In the genomic region with DNA sequence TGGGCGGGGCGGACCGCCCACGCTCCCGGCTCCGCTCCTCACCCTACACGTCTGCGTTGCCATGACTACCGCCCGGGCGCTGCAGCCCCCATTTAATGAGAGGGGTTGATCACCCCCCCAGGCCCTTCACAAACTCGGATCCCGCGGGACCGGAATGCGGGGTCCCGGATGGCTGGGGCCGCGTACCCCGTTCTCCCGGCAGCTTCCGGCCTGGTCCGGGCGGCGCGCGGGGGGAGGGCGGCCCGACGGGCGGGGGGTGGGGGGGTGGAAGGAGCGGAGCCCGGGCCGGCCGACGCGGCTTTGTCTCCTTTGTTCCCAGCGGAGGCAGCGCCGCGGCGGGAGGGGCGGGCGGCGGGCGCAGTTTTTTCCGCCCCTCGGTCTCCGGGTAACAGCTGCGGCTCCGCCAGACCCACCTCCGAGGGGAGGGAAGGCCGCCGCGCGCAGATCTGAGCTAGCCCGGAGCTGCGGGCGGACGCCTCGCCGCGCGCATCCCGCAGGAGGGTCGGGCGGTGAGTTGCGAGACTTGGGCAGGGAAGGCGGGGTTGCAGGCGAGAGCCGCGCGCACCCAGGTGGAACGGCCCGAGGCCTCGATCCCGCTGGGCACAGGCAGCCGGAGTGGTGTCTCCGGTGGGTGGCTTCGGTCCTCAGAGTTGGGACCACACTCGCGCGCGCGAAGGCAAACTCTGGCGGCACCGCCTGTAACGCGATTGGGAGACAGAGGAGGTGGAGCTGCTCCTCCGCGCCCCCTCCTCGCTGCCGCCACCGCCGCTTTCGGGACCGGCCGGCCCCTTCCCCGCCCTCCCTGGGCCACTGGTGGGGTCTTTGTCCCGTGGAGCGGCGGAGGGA, we compare ENCODE assay signal across 8 mouse cellular contexts. TPM values are rescaled to one million over a fixed set of nuclear protein-coding genes. Genes with fewer than 3 reads are reported as not detected.
A peak's percentile ranks its signal among the peaks of the same experiment; 100 is the strongest.
DNase-seq lines count a peak whose midpoint lies in the region; ATAC-seq and TF ChIP-seq lines count a peak whose summit lies in the region.

A gene (plus strand): TSS at position 253 of the 846 bp plus-strand sequence.

- no peak for TF ChIP-seq EP300 in lung, postnatal 0 days (IDR thresholded peaks at IDR 0.05)

- no peak for ATAC-seq in G1E (ENCODE audit: extremely low read depth, insufficient number of reproducible peaks, low FRiP score, poor library complexity, severe bottlenecking)
- peak; percentile 24; the same call in 1 of the 2 replicates for ATAC-seq in cerebellum, adult (ENCODE audit: insufficient number of reproducible peaks, low FRiP score, low TSS enrichment)
- ATAC-seq in forebrain, embryonic 15.5 days (replicated peaks): peak; percentile 71
- peak; percentile 39 for ATAC-seq in lung, postnatal 0 days

- peak within 1 kb of the TSS; percentile 89 for H3K9ac ChIP-seq in forebrain, embryonic 15.5 days (replicated peaks)
- H3K9ac ChIP-seq in lung, postnatal 0 days (replicated peaks; ENCODE audit: low read depth): peak within 1 kb of the TSS; percentile 75

- peaks cover 6% of the 10 kb centered on the region; the same call in 1 of the 2 replicates for H3K4me1 ChIP-seq in G1E (ENCODE audit: insufficient read depth, low read depth, low read length)
- peaks cover 48% of the 10 kb centered on the region for H3K4me1 ChIP-seq in forebrain, embryonic 15.5 days
- peaks cover 72% of the 10 kb centered on the region for H3K4me1 ChIP-seq in hindbrain, embryonic 10.5 days (replicated peaks)
- H3K4me1 ChIP-seq in lung, postnatal 0 days (ENCODE audit: insufficient read depth, low read depth, low read length): peaks cover 9% of the 10 kb centered on the region; the same call in 1 of the 2 replicates

- peaks cover 29% of the 10 kb centered on the region for H3K36me3 ChIP-seq in G1E (replicated peaks)
- peaks cover 17% of the 10 kb centered on the region; the same call in 1 of the 2 replicates for H3K36me3 ChIP-seq in forebrain, embryonic 15.5 days
- H3K36me3 ChIP-seq in hindbrain, embryonic 10.5 days: peaks cover 53% of the 10 kb centered on the region
- H3K36me3 ChIP-seq in lung, postnatal 0 days (ENCODE audit: insufficient read depth, low read length): no peaks in the 10 kb centered on the region

- DNase-seq in G1E (ENCODE audit: low spot score): no peak
- peak; percentile 87 for DNase-seq in hindbrain, embryonic 10.5 days (ENCODE audit: low spot score)
- DNase-seq in layer of hippocampus, postnatal 14 days (ENCODE audit: low spot score in 2 of 2): peak; percentile 76 to 80
- DNase-seq in lung, postnatal 0 days (ENCODE audit: low spot score): peak; percentile 77
- DNase-seq in ovary, postnatal 14 days (ENCODE audit: low spot score): peak; percentile 61
- DNase-seq in urinary bladder, postnatal 36 days (ENCODE audit: low spot score in 2 of 2): peak; percentile 52 to 61

- peak within 1 kb of the TSS; percentile 91 for H3K4me2 ChIP-seq in forebrain, embryonic 15.5 days (replicated peaks)
- peak within 1 kb of the TSS; percentile 74 for H3K4me2 ChIP-seq in lung, postnatal 0 days (replicated peaks; ENCODE audit: low read depth, low read length)

- H3K27ac ChIP-seq in forebrain, embryonic 15.5 days (replicated peaks): peak within 1 kb of the TSS; percentile 100
- peak within 1 kb of the TSS; percentile 98 for H3K27ac ChIP-seq in hindbrain, embryonic 10.5 days
- peak within 1 kb of the TSS; percentile 97 for H3K27ac ChIP-seq in lung, postnatal 0 days (ENCODE audit: low read length)

- H3K4me3 ChIP-seq in G1E (ENCODE audit: low read depth, low read length): peak within 1 kb of the TSS; percentile 13; the same call in 1 of the 2 replicates
- peak within 1 kb of the TSS; percentile 65 for H3K4me3 ChIP-seq in forebrain, embryonic 15.5 days
- H3K4me3 ChIP-seq in hindbrain, embryonic 10.5 days: peak within 1 kb of the TSS; percentile 83
- H3K4me3 ChIP-seq in lung, postnatal 0 days (ENCODE audit: low read depth, low read length): peak within 1 kb of the TSS; percentile 75

- H3K27me3 ChIP-seq in G1E (ENCODE audit: insufficient read depth, low read length): peaks cover 44% of the 10 kb centered on the region
- H3K27me3 ChIP-seq in forebrain, embryonic 15.5 days: no peaks in the 10 kb centered on the region
- peaks cover 17% of the 10 kb centered on the region for H3K27me3 ChIP-seq in hindbrain, embryonic 10.5 days (ENCODE audit: insufficient read depth, poor library complexity, severe bottlenecking)
- no peaks in the 10 kb centered on the region for H3K27me3 ChIP-seq in lung, postnatal 0 days (replicated peaks; ENCODE audit: insufficient read depth, low read length)

- no peak for TF ChIP-seq CTCF in G1E (IDR thresholded peaks at IDR 0.05; ENCODE audit: low read depth, low read length)
- no peak for TF ChIP-seq CTCF in lung, postnatal 0 days (IDR thresholded peaks at IDR 0.05)

- H3K9me3 ChIP-seq in G1E (replicated peaks): peaks cover 10% of the 10 kb centered on the region
- no peaks in the 10 kb centered on the region for H3K9me3 ChIP-seq in forebrain, embryonic 15.5 days
- H3K9me3 ChIP-seq in hindbrain, embryonic 10.5 days: no peaks in the 10 kb centered on the region
- H3K9me3 ChIP-seq in lung, postnatal 0 days (ENCODE audit: low read length): no peaks in the 10 kb centered on the region

- under 1% methylated on average over 98 of the region's 102 CpGs for WGBS in forebrain, embryonic 15.5 days
- WGBS in hindbrain, embryonic 10.5 days: under 1% methylated on average over 102 of the region's 102 CpGs
- WGBS in lung, postnatal 0 days: 1% methylated on average over 25 of the region's 102 CpGs

RNA-seq across cellular contexts. Expression of the gene that starts here (rescaled TPM):
- total RNA-seq in G1E (2014; fragmentation: Nextera tagmentation) (not detected in 2 replicates), G1E (2017) (0.23 and 0.44 TPM in 2 replicates)
- polyA plus RNA-seq in G1E (2012): not detected in 2 replicates
- 20.7 and 23.5 TPM in 2 replicates for polyA plus RNA-seq in forebrain, embryonic 15.5 days (2015; fragmentation: Nextera tagmentation; extraction: Ambion mirVana)
- 26.8 and 34.4 TPM in 2 replicates for polyA plus RNA-seq in hindbrain, embryonic 10.5 days (2016; fragmentation: Nextera tagmentation; extraction: Ambion mirVana)
- total RNA-seq in layer of hippocampus, postnatal 14 days (2021): 10 to 100 TPM; 90.5 to 91.9 TPM
- 8.8 and 10.0 TPM in 2 replicates for polyA plus RNA-seq in lung, postnatal 0 days (2015; fragmentation: Nextera tagmentation; extraction: Ambion mirVana)

Comparison
In these comparisons a context has a peak if more than half of its experiments do, and no peak if none do; other contexts are left out.
1. RNA of the gene that starts here (total RNA-seq): 90.5 to 91.9 TPM in layer of hippocampus, postnatal 14 days; 0.23 to 0.44 TPM in G1E; every median in the first group is over 10 times any median in the second.
2. H3K4me3 ChIP-seq: peak in every context shown above with its lines; median percentile 83 in hindbrain, embryonic 10.5 days; 75 in lung, postnatal 0 days; 65 in forebrain, embryonic 15.5 days; 13 in G1E.
3. Peak in every context shown above with its lines, with median percentiles within 50 percentile points of each other: H3K27ac ChIP-seq.